Mouse (Mus musculus): ENCODE results near the gene Morf4l1. TPM values are rescaled to one million over a fixed set of nuclear protein-coding genes. Genes with fewer than 3 reads are reported as not detected.

The Morf4l1 gene
- polyA plus RNA-seq, 1 experiment from 2014 or later = 108 TPM

Other genes starting within 250 kb of the Morf4l1 start
- not detected in 2 replicates for gene Rasgrf1, start 204.9 kb downstream of the Morf4l1 start, polyA plus RNA-seq (2015; fragmentation: Nextera tagmentation; extraction: Ambion mirVana)
- gene Ctsh, start 60.6 kb downstream of the Morf4l1 start, polyA plus RNA-seq (2015; fragmentation: Nextera tagmentation; extraction: Ambion mirVana) = 123 and 132 TPM in 2 replicates
- gene Adamts7, start 48.3 kb upstream of the Morf4l1 start, polyA plus RNA-seq (2015; fragmentation: Nextera tagmentation; extraction: Ambion mirVana) = 0.71 TPM in 2 replicates
- 7.7 and 9.1 TPM in 2 replicates for gene Tbc1d2b, start 156.0 kb upstream of the Morf4l1 start, polyA plus RNA-seq (2015; fragmentation: Nextera tagmentation; extraction: Ambion mirVana)

Data from liver, embryonic 15.5 days (tissue).